Mouse (Mus musculus) thymus, postnatal 0 days (tissue): ENCODE data around the gene Dnajc5. TPM values are rescaled to one million over a fixed set of nuclear protein-coding genes. Genes with fewer than 3 reads are reported as not detected.

ENCODE experiments used
- DNase-seq: peaks from one replicate; pipeline ENCODE4 v3.0.0-alpha.2; 2015; ENCODE audit warnings: low spot score
- polyA plus RNA-seq: library from polyadenylated mRNA; unstranded; fragments of >200 nt; fragmentation: Nextera tagmentation; extraction: Ambion mirVana; gene quantifications from 2 replicates; pipeline ENCODE4 v1.2.1, GENCODE M21; 2015

Dnajc5 gene
- polyA plus RNA-seq, 1 experiment from 2014 or later: 86.7 TPM

GRCm38 (mm10) chr2:181509191-181509590 is 11.1 kb upstream of the Dnajc5 start:
- DNase-seq: no peak

DNA sequence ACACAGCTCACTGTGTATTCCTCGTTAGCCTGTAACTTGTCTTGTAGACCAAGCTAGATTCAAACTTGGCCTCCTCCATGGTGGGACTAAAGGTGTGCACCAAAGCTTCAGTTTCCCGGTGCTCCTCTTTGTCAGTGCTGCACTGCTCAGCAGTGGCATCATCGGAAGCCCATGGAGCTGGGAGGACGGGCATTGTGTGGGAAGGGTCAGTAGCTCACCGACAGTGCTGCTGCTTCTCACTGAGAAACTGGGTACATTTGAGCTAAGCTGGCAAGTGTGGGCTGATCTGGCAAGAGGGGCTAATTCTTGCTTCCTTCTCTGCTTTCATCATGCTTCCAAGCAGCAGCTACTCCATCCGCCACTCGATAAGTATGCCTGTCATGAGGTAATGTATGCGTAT is 9.1 kb upstream of the Dnajc5 start:
- DNase-seq: no peak

- DNase-seq: no peak
Observed at GRCm38 (mm10) chr2:181519201-181519600, 1.1 kb upstream of the Dnajc5 start.

DNA sequence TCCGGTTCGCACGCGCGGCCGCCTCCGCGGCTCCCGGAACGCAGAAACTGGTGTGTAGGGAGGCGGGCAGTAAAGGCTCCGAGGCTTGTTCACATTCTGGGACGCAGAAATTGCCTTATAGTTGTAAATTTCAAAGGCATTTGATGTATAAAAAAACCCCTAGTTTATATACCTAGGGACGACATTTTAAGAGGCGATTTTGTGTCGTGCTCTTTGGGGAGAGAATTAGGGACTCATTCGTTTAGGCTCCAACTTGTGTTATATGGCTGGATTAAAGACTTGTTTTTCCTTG is 597 bp downstream of the Dnajc5 start:
- no peak for DNase-seq

DNA sequence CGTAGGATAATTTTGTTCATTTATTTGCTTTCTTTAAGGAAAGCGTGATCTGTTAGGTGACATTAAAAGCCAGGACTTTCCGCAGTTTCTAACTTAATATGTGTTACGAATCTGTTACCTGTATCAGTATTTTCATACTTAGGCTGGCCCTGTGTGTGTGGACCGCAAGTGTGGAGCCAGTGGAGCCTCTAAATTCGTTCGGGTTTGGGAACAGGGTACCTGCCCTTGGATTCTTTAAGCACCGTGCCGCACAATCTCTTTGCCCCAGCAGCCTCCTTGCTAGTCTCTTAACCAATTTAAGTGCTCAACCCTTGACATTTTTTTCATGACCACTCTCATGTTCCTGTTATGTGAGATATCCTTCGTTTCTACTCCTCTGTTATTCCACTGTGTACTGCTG is 1.2 kb downstream of the Dnajc5 start:
- no peak for DNase-seq

- peak; percentile 62 for DNase-seq
Observed at GRCm38 (mm10) chr2:181522811-181523210, 2.5 kb downstream of the Dnajc5 start.

DNA sequence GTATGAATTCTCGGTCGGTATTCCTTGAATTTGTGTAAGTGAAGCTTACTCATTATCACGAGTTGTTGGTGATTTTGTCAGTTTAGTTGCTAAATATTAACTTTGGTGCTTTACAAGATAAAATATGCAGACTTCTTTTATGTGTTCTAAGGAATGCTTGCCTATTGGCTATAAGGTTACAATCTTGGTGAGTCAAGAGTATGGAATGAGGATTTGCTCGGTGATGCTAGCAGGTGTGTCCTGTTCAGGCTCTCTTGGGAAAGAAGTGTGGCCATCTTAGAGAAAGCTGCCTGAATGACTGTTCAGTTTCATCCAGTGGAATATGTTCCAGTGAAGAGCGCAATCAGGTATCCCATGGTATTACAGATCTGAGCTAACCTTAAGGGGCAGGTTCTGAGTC is 5.2 kb downstream of the Dnajc5 start:
- DNase-seq: no peak

- DNase-seq: no peak
Observed at GRCm38 (mm10) chr2:181529076-181529475, 8.8 kb downstream of the Dnajc5 start.

DNA sequence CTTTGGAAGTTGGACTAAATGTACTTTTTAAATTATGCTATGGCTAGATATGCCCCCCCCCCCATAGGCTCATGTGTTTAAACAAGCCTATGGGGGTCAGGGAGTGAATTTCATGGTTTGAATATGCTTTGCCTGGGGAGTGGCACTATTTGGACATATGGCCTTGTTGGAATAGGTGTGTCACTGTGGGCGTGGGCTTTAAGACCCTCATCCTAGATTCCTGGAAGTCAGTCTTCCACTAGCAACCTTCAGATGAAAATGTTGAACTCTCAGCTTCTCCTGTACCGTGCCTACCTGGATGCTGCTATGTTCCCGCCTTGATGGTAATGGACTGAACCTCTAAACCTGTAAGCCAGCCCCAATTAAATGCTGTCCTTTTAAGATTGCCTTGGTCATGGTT is 12.3 kb downstream of the Dnajc5 start:
- DNase-seq: no peak

DNA sequence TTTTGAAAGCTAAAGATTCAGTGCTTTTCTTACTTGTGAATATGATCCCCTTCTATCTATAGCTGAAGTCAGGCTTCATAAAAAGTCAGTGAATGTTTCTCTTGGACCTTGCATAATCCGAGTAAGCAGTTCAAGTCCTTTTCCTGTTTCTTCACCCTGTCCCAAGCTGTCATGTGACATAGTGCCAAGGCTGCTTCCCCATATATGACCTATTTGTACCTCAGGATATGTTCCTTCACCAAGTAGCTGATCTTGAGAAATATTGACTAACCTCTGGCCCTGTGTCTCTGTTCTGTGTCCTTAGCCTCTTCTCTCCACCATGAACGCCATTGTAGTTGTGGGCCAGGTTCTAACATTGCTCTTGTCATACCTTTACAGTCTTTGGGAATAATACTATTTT is 16.1 kb downstream of the Dnajc5 start:
- DNase-seq: no peak

GRCm38 (mm10) chr2:181537444-181538047 is 17.3 kb downstream of the Dnajc5 start:
- DNase-seq: peak; percentile 4

- DNase-seq: no peak
Observed at GRCm38 (mm10) chr2:181541761-181542380, 21.6 kb downstream of the Dnajc5 start.

GRCm38 (mm10) chr2:181546142-181546541 is 25.9 kb downstream of the Dnajc5 start:
- no peak for DNase-seq

- no peak for DNase-seq
Observed at GRCm38 (mm10) chr2:181548227-181548626, 27.9 kb downstream of the Dnajc5 start.

DNA sequence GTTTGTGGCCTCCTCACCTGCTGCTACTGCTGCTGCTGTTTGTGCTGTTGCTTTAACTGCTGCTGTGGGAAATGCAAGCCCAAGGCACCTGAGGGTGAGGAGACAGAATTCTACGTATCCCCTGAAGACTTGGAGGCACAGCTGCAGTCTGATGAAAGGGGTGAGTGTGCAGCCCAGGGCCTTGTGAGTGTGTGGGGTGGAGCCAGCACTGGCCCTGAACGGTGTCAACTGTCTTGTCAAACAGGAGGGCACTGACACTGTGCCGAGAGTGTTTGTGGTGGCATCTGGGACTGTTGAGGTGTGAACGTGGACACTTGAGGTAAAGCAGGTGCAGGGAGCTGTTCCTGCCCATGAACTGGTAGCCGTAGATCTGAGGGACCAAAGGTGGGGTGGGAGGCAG is 28.4 kb downstream of the Dnajc5 start:
- peak; percentile 23 for DNase-seq

- DNase-seq: no peak
Observed at GRCm38 (mm10) chr2:181550233-181550632, 29.9 kb downstream of the Dnajc5 start.

DNA sequence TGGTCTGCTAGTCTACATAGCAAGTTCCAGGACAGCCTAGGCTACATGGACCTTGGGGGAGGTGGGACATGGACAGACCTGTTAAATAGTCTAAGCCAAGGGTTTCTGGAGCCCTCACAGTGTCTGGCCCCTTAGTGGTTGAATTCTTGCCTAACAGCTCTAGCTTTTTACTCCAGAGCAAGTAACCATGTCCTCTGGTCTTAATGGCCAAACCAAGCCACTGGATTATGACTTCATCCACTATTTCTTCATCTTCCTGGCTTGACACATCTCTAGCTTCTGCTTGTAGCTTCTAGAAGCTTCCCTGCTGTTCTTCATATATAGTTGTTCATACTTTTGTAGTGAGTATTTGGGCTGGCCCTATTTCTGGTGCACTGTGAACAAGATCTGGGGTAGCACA is 33.5 kb downstream of the Dnajc5 start:
- DNase-seq: no peak

DNA sequence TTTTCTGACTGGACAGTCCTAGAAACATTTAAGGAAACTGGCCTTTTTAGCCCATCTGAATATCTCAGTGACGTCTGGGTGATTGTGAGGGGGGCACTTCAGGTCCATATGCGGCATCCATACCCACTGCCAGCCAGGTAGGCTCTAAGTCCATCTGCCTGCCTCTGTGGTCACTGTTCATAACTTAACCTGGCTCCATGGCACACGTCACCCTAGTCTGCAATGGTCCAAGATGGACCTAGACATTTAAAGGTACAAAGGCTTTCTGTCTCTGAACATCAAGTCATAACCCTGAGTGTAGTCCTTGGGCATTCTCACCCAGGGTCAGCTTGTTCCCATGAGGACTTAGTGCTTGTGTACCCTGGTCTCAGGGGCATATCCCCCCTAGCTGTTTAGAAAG is 47.1 kb downstream of the Dnajc5 start:
- DNase-seq: no peak

- peak; percentile 50 for DNase-seq
Observed at GRCm38 (mm10) chr2:181568272-181569008, 48.2 kb downstream of the Dnajc5 start.

DNA sequence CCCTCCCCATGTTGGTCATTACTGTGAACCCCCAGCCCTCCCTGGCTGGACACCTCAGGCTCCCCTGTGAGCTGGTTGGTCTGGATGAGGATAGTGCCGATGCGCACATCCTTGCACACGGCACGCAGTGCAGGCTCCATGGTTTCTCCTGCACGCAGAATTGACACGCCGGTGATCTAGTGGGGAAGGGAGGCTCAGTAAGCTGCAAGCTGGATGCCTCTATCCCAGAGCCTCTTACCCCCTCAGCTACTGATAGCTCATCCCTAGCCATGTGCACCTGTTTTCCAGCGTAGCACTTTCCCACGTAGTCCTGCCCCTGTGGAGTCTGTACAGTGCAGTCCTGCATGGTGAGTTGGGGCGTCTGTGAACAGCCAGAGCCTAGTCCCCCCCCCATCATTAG is 49.6 kb downstream of the Dnajc5 start:
- no peak for DNase-seq

GRCm38 (mm10) chr2:181570375-181570774 is 50.1 kb downstream of the Dnajc5 start:
- no peak for DNase-seq

DNA sequence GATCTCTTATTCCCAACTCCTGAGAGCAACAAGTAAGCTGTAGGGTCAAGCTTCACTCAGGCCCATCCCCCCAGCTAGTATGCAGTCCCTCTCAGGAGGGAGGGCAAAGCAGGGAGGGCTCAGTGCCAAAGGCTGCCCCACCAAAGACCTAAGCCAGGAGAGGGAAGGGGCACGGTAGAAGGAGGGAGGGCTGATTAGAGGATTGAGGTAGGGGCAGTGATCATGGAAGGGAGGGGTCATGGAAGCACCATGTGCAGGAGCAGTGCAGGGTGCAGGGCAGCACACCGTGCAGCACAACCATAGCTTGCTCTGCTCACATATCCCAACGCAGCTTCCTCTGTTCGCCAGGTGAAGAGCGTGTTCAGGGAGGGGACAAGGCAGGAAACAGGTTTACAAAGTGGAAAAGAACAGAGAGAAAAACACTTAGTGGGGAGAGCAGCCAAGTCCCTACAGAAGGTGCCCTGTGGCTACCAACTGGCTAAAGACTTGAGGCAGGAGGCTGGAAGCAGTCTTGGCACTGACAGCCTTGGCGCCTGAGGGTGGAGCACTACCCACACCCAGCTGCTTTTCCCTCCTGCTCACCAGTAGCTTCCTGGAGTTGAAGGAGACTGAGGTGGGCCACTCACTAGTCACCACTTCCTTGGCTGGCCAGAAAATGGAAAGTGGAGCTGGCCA is 50.8 kb downstream of the Dnajc5 start:
- no peak for DNase-seq
